13 mouse cellular contexts compared by ENCODE assay signal in genomic region chr11:91463578-91464401, GRCm38 (mm10).
"Had no signal": no experiment of that assay in that cellular context is flagged by ENCODE, and none has a peak within 500 bp of the region (broad histone marks: within the 10 kb centered on the region; RNA-seq: fewer than 3 reads in every experiment).

No protein-coding gene starts in this region.

- H3K27ac ChIP-seq: layer of hippocampus, adult 2 months; limb, embryonic 13.5 days; liver, embryonic 14.5 days; neural tube, embryonic 12.5 days had no signal

- DNase-seq: kidney, adult 11 months; kidney, adult 9 months; kidney, postnatal 10 days; kidney, postnatal 4 days; left cerebral cortex, postnatal 4 days; lung, adult 2 months; lung, postnatal 36 days; right cerebral cortex, postnatal 25 days had no signal

- H3K9ac ChIP-seq: limb, embryonic 13.5 days; liver, embryonic 14.5 days; neural tube, embryonic 12.5 days had no signal

- H3K4me2 ChIP-seq: limb, embryonic 13.5 days; neural tube, embryonic 12.5 days had no signal

- H3K4me1 ChIP-seq: neural tube, embryonic 12.5 days had no signal

- H3K9me3 ChIP-seq: limb, embryonic 13.5 days; neural tube, embryonic 12.5 days had no signal

- H3K4me3 ChIP-seq: layer of hippocampus, adult 2 months; limb, embryonic 13.5 days; neural tube, embryonic 12.5 days had no signal

- H3K27me3 ChIP-seq: limb, embryonic 13.5 days; neural tube, embryonic 12.5 days had no signal

- ATAC-seq: lung, postnatal 0 days had no signal

- H3K36me3 ChIP-seq: limb, embryonic 13.5 days; neural tube, embryonic 12.5 days had no signal
